Mouse (Mus musculus) kidney, adult 9 months (tissue): ENCODE data around the gene Itsn1.

Source experiments
- DNase-seq: peaks from one replicate; pipeline ENCODE4 v3.0.0; 2022

Itsn1 gene

DNA sequence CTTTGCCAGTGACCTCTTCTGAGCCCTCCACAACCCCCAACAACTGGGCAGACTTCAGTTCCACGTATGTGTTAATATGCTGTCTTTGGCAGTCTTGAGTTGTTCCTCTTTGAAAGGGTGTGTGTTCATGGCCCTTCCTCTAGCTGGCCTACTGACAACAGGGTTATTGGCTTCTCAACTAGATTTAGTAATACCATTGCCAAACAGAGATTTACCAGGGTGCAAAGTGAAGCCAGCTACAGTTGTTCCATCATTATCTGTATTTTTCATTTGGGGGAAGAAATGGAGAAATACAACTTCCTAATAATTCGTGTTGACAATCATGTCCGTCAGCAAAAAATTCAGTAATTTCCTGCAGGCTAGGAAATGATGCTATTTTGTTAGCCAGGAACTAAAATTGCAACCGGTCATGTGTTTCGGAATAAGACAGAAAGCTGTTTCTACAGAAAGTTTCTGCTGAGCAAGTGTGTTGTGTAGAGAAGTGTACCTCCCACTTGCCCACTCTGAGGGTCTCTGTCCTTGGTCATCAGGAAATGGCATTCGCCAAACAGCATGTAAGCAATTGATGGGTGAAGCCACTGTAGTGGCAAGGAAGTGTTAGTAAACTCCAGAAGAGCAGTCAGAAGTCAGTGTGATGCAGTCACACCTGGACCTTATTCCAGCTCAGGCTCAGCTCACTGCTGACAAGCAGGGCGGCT, 120.0 kb downstream of the Itsn1 start:
- no peak for DNase-seq

DNA sequence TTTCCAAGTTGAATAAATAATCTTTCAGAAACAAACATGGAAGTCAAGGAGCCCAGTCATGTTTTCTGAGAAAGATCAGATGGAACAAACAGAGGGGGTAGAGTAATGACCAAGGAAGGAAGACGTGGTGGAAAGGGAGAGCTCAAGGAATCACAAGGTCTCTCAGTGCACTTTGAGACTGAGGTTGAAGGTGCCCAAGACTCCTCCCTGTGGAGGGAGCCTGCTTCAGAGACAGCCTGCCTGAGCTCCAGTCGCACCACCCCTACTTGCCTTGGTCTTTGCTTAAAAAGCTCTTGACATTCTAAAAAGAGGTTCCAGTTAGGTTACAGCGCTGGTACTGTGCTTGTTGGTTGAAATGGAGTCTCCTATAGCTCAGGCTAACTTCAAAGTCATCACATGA, 121.1 kb downstream of the Itsn1 start:
- DNase-seq: no peak

DNA sequence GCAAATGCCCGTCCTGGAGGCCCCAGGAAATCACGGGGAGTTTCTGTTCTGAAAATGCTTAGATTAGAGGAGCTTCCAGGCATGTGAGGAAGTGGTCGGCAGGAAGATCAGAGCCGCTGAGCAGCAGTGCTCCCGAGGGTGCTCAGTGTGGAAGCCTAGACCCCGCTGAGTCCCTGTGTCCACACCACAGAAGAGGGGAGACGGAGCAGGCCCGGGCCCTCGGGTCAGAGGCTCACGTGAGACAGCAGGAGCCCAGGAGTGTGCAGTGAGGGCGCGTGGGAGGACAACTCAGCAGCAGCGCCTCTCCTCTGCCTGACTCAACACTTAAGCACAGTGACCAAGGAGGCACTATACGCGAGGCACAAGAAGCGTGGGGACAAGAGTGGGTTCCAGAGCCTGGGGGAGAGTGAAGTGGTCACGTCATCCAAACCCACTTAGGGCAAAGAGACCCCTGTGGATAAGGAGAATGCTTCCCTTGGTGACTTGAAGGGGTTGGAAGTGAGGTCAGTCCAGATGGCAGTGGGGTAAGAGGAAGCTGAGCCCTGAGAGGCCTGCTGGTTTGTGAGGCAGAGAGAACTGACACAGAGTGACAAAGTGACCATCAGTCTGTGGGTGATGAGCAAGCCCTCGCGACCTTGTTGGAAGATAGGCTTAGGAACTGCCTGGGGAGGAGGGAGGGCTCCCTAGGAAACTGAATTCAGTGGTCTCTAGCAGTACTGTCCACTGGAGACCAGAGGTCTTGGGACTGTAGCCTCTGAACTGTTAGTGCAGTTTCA, 122.6 kb downstream of the Itsn1 start:
- no peak for DNase-seq

DNA sequence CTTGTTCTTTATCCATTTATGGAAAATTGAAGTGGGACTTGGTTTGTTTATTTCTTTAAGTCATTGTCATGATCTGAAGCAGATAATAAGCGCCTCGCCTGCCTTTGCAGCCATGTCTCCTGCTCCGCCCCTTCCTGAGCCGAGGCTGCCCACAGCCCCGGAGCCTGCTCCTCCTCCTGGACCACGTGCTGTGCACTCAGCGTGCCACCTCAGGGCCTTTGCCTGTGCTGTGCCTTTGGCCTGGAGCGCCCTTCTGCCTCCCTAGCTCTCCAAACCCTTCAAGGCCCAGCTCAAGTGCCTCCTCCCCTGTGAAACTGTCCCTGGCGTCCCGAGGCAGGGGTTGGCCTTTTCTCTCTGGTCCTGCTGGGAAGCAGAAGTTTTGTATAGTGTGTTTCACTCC, 123.7 kb downstream of the Itsn1 start:
- DNase-seq: no peak

DNA sequence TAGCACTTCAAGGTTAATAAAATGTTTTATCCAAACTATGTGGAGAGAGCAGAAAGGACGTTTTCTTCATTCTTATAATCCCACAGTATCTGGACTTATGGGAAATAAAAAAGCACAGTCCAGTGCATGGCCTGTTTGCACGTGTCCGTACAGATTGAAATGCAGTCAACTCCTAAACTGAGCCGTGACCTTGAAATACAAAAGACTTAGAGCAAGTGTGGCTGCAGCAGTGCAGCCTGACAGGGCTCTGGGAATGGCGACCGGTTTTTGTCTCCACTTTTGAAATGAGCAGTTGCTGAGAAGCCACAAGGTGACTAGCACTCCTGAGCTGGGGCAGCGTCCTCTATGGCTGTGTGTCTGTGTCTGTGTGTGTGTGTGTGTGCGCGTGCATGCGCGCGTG, 124.1 kb downstream of the Itsn1 start:
- no peak for DNase-seq

DNA sequence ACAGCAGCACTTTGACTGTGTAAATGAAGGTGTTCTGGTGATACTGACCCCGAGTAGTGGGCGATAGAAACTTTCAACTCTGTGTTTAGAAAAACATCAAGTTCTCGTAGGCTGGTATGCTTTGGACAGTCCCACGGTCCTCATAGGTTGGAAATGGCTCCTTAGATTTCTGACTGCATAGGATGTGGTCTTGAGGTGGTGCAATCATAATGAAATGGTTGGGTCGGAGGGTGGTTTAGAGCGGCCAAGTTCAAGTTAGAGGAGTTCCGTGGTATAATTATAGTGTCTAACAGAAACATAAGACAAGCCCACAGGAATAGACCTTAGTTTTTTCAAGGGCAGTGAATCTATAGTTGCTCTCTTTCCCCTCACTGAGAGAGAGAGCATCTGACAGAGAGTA, 129.6 kb downstream of the Itsn1 start:
- no peak for DNase-seq

DNA sequence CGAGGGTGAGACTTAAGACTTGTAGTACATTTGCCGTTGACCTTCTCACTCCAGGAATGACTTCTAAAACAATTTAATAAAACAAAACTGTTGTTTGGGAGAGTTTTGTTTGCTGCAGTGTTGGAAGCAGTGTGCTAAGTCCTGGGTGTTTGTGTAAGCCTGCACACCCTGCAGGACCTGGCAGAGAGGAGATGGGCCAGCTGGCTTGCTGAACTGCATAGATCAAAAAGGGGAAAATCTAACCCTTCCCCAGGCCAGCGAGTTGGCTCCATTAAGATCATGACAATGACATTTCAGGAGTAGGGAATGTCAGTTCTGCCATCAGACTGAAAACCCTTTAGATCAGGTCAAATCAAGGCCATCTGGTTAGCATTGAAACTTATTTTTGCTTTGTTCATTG, 130.1 kb downstream of the Itsn1 start:
- no peak for DNase-seq

DNA sequence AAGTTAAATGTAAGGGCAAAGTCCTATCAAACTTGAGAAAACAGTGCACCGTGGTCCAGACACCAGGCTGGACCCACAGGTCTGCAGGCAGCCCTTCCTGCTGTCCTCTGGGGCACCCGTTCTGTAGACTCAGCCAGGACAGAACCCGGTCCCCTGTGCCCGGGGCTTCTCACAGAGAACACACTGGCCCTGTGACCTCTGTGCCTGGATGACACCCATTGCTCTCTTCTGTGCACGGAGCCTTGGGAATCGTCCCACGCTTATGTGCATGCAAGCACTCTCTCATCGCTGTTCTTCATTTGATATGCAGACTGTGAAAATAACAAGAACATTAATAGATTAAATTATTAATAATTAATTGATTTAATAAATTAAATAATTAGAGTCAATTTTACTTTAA, 130.9 kb downstream of the Itsn1 start:
- DNase-seq: no peak

DNA sequence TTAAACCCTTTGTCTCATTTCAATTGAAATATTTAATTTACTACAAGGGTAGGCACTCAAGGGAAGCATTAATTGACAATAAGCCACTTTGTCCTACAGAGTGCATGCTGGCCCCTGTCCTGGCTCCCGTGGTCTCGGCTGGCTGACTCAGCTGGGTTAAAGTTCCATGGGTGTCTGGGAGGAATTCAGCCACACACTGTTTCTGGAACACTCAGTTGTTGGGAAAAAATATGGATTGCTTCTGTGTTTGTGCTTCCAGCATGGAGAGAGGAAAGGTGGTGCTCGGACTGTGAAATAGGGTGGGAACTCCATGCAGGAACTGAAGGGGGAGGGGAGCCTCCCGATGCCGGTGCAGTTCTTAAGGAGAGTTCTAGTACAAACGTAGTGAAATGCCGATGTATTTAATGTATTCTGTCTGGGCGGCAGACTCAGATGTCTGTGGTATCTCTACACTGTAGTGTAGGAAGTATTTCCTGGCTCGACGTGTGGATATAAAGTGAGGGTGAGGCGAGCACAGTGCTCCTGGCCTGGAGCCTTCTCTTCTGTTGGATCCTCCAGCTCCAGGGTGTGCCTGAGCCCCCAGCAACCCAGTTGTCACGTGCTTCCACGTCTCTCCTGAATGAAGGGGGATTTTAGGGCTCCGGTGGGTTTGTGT, 131.5 kb downstream of the Itsn1 start:
- peak; percentile 74 for DNase-seq

DNA sequence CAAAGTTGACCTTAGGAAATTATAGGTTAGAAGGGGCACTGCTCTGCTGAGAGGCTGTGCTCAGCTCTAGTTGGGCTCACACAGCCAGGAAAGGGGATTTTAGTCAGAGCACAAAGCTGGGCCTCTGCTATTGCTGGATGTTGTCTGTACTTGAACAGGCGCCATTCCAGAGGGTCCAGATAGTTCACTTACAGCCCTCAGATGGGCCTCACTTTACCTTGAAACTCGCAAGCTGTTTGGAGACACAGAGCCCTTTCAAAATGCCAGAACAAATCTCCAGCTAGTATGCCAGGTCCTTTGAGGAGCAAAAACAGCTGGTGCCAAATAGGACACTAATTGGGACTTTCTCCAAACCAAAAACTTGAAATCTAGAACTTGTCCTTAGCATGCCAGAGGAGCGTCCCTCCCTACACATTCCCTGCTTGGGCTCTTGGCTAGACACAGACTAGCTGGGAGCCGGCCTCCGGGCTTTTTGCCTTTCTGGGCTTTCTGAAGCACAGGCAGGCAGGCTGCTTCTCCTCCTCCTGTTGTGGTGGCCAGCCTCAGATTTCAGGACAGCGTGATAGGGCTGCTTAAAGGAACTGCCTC, 132.8 kb downstream of the Itsn1 start:
- DNase-seq: no peak

DNA sequence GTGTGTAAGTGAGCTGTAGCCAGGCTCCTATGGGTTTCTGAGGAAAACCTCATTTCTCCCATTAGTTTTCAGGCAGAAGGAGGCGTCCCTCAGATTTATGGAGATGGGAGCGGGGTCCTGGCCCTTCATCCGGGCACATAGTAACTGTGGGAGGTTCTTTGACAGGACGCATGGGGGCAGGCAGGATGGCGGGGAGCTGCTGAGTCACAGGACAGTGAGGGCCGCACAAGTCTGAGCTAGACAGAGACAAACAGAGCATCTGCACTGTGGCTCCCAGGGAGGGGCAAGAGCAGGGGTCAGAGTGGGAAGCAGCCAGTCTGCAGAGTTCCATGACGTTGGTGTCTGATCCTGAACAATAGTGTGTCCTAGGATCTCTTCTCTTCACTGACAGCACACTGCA, 133.8 kb downstream of the Itsn1 start:
- no peak for DNase-seq

DNA sequence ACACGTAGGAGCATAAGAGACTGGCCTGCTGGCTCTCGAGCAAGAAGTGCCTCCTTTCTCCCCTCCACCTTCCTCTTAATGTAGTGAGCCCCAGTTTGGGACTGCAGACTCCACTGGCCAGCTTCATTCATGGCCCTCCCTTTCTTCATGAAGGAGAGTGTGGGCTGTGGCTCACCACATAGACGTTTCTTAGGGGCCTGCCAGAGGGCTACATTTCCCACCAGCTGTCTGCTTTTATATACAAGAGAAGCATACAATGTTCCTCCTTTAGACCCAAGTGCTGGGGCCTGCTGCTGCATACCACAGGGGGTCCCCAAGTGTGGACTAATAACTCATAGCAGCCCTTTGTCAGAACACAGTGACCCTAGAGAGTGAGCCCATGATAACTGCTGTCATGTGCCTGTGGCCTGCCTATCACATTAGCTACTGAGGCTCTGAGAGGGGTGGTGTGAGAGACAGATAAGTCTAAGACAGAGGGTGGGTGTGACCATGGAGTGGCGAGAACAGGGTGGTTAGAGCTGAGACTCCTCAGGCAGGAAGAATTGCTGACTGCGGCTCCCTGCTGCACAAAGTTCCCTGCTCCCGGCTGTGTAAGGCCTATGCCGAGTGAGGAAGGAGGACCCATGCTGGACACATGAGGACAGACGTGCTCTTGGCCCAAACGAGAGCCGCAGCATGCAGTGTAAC, 135.7 kb downstream of the Itsn1 start:
- no peak for DNase-seq

DNA sequence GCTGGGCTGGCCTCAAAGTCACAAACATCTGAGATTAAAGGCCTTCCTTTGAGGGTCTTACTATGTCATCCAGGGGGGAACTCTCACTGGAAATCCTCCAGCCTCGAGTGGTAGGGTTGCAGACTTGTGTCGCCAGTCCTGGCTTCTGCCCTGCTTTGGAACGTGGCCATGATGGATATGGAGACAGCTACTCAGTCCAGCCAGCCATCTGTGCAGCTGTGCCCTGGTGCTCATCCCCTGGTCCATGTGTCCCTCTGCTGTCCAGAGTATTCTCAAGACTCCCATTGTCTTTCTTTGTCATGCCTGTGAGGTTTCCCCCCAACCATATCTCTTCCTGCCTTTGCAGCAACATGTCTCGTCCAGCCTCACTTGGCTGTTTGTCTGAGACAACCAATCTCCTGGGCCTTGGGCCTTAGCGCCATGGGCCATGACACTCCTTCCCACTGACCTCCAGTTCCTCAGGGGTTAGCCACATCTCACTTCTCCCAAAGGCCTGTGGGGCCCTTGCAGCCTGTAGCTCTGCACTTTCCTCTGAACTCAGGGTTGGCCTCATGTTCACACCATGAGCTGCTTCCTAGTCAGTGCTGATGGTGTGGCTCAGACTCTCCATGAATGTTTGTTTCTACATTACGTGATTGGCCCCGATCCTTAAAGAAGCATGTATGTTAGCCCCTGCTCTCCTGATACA, 136.6 kb downstream of the Itsn1 start:
- no peak for DNase-seq

DNA sequence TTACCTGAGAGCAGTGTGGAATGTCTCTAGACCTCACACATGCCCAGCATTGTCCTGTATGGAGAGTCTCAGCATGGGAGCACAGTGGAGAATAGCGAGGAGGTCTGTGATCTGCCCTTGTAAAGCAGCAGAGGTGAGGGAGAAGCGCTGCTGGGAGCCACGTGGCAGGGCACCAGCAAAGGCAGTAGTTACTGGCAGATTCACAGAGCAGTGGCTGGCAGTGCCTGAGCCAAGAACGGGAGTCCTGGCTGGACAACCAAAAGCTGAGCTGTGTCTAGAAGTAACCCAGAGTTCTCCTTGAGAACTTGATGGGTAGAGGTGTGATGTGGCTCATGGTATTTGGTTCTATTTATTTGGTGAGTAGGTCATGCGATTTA, 137.2 kb downstream of the Itsn1 start:
- DNase-seq: no peak

DNA sequence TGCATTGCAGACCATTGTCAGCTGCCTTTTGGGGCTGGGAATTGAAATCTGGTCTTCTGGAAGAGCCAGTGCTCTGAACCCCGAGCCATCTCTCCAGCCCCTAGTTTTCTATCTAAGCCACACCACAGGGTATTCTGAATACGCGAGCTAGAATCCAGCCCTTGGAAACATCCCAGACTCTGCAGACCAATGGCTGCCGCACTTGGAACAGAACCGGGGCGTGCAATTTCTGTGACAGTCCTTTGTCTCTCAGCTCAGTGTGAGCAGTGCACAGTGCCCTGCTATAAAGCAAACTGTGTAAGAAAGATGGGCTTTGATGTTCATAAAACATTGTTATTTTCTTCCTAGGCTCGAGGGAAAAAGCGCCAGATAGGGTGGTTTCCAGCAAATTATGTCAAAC, 138.6 kb downstream of the Itsn1 start:
- no peak for DNase-seq

DNA sequence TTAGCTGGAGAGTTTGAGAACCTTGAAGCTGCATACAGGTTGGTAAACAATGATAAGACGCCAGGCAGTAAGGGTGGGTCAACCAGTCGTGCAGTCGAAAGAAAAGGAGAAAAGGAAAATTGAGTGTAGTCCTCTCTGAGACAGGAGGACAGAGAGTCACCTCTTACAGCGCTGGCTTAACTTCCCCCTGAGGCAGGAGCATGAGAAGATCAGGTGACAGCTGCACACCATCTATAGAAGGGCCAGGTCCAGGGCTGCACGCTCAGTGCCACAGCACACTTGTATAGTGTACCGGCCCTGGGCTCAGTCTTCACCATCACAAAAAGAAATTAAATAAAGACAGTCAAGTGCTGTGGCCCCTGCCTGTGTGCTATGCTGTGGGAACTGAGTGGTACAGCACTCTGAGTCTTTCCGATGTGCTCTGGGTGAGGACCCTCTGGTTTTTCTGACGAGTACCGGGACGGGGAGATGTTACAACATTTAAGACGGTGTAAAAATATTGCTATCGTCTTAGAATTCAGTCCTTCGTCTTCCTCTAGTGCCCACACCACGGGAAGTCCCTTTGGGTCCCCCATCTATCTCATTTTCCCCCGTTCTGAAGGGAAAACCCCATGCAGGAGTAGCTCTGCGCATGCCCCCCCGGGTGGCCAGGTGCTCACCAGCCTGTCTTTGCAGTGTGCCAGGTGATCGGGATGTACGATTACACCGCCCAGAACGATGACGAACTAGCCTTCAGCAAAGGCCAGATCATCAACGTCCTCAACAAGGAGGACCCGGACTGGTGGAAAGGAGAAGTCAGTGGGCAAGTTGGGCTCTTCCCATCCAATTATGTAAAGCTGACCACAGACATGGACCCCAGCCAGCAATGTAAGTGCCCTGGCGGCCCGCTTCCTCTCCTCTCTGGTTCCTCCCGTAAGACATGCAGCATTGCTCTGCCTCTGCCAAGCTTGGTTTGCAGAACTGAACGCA, 140.1 kb downstream of the Itsn1 start:
- DNase-seq: peak; percentile 35

DNA sequence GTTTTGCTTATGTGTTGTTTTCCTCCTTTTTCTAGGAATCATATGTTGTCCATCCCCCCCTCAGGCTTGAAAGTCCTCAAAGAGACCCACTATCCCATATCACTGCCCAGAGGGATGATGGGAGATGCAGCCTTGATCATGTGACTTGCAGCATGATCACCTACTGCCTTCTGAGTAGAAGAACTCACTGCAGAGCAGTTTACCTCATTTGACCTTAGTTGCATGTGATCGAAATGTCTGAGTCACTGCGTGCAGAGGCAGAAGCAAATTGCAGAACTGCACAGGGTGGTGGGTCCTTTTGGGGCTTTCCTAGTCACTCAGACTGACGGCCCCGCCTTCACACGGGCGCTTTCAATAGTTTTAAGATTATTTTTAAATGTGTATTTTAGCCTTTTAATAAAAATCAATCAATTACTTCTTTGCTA, 141.1 kb downstream of the Itsn1 start:
- no peak for DNase-seq

DNA sequence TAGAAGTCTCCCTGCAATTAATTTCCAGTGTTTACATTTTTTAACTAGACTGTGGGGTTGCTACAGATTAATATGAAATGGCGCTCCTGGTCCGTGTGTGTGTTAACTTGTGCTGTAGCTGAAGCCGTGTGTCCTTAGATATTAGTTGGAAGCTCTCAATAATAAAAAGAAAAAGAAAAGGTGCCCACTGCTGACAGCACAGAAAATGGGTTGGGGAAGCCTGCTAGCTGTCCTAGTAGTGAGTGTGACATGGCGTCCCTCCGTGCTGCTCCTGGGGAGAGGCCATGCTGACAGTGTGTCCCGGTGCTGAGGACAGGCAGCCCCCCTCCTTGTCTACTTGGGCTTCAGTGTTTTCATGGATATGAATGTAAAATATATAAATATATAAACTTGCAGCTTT, 142.1 kb downstream of the Itsn1 start:
- no peak for DNase-seq

DNA sequence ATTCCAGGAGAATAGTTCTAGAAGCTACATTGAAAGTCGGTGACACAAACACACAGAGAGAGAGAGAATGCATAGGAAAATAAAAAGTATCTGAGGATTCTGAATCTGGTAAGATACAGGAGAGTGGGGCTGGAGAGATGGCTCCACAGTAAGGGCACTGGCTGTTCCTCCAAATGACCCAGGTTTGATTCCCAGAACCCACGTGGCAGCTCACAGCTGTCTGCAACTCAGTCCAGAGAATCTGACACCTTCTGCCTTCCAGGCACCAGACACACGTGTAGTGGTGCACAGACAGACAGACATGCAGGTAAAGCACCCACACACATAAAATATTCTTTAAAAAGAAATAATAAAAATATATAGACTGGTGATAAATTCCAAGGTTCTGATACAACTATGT, 144.6 kb downstream of the Itsn1 start:
- no peak for DNase-seq

DNA sequence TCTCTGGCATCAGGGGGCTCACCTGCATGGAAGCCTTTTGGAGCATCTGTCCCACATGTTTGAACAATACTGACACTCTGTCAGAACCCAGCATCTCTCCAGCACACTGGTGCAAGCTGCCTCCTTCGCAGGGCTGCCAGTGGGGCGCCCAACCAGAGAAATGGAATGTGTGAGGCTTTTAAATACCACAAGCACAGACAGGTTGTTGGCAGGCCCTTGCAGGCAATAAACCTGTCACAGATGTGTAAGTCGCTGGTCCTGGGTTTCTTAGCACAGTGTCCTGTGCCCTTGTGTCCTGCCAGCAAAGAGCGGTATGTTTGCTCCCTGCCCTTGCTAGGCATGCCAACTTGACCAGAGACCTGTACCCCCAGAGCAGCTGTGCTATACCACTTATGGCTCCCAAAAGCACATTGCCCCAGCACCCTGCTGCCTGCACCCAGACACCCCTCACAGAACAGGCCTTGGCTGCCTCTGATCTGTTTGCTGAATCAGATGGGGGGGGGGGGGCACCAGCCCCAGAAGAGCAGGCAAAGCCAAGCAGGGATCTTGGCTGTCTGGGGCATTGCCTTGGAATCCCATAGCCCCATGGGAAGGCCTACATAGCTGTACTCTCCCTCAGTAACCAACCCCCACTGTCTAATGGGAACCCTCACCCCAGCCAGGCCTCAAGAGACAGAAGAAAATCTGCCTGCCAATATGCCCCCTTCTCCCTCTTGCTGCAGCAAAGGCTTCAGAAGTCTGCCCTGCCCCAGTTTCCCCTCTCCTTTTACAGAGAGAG, 146.7 kb downstream of the Itsn1 start:
- peak; percentile 23 for DNase-seq

DNA sequence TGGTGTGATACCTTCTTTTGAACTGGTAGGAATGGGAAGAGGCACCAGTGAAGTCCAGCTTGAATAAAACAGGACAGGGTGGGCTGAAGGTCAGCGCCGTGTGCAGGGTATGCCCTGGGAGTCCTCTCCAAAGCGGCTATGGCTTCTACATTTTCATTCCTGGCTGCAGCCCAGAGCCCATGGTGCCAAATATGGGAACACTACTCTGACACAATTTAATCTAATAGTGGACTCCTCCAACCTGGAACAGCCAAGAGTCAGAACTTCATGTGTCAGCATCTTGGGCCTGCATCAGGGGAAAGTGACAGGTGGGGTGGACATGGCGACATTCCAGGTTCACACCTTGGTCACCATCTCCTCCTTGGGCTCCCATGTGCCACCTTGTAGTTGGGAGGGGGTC, 147.4 kb downstream of the Itsn1 start:
- no peak for DNase-seq
